Mouse (Mus musculus) liver, postnatal 0 days (tissue): ENCODE measurements around the gene Sec63.

Experiments
- CTCF ChIP-seq: sonication (generic); IDR thresholded peaks from 2 replicates; pipeline ENCODE4 v1.5.1; 2016; ENCODE audit warnings: antibody characterized with exemption, low read depth
- EP300 ChIP-seq: IDR thresholded peaks from 2 replicates; pipeline ENCODE4 v1.6.1; 2016; ENCODE audit warnings: antibody characterized with exemption, low read depth, mild to moderate bottlenecking

GRCm38 (mm10) chr10:42825923-42826322, 64.6 kb downstream of the Sec63 start:
- TF ChIP-seq CTCF (no peak), EP300 (no peak)
